Mouse (Mus musculus) neural tube, embryonic 14.5 days (tissue): Measurements from ENCODE around the gene Alkbh1. TPM values are rescaled to one million over a fixed set of nuclear protein-coding genes. Genes with fewer than 3 reads are reported as not detected.

Experiments used
- ATAC-seq: fragments of 200-750 bp; cut with Nextera tagmentation; 2 replicates; pipeline ENCODE4 v1.8.0; 2017; ENCODE audit warnings: low read depth, mild to moderate bottlenecking, moderate TSS enrichment, moderate library complexity
- H3K27ac ChIP-seq: fragments of 300-500 bp; sonication (generic); 2 replicates; pipeline ENCODE4 v1.5.1; 2014; ENCODE audit warnings: low read depth, mild to moderate bottlenecking, control low read depth, low read length, moderate library complexity, mixed read lengths
- H3K27me3 ChIP-seq: fragments of 300-500 bp; sonication (generic); 2 replicates; pipeline ENCODE4 v1.6.1; 2014; ENCODE audit warnings: low read length; ENCODE audit not compliant: control insufficient read depth, insufficient read depth
- H3K36me3 ChIP-seq: fragments of 300-500 bp; sonication (generic); 2 replicates; pipeline ENCODE4 v1.6.1; 2014; ENCODE audit warnings: low read length, mixed read lengths; ENCODE audit not compliant: control insufficient read depth, insufficient read depth
- H3K4me1 ChIP-seq: fragments of 300-500 bp; sonication (generic); 2 replicates; pipeline ENCODE4 v1.6.1; 2014; ENCODE audit warnings: low read length; ENCODE audit not compliant: control insufficient read depth, insufficient read depth
- H3K4me2 ChIP-seq: fragments of 300-500 bp; sonication (generic); 2 replicates; pipeline ENCODE4 v1.6.1; 2014; ENCODE audit warnings: mild to moderate bottlenecking, low read depth, low read length, control low read depth
- H3K4me3 ChIP-seq: fragments of 300-500 bp; sonication (generic); 2 replicates; pipeline ENCODE4 v1.5.1; 2014; ENCODE audit warnings: low read depth, low read length, control low read depth, mixed read lengths
- H3K9ac ChIP-seq: fragments of 300-500 bp; sonication (generic); replicated peaks from 2 replicates; pipeline ENCODE4 v1.6.1; 2014; ENCODE audit warnings: low read depth, mild to moderate bottlenecking, control low read depth, low read length, mixed read lengths
- H3K9me3 ChIP-seq: fragments of 300-500 bp; sonication (generic); 2 replicates; pipeline ENCODE4 v1.6.1; 2016; ENCODE audit warnings: low read length; ENCODE audit not compliant: control insufficient read depth
- WGBS: fragments of 180-500 bp; shearing (Covaris S2); extraction: QIAGEN DNeasy Blood & Tissue Kit; methylation state at CpG from one replicate; pipeline ENCODE4 v1.1.7; 2014; 5-methylcytosine and 5-hydroxymethylcytosine counted together
- polyA plus RNA-seq: library from polyadenylated mRNA; unstranded; fragments of >200 nt; fragmentation: Nextera tagmentation; extraction: Ambion mirVana; gene quantifications from 2 replicates; pipeline ENCODE4 v1.2.1, GENCODE M21; 2014

Gene Alkbh1
- polyA plus RNA-seq, 1 experiment from 2014 or later: 40.4 TPM

GRCm38 (mm10) chr12:87393447-87394145 is 50.2 kb downstream of the Alkbh1 start:
- Histone ChIP-seq H3K27me3 (no peaks in the 10 kb centered on the region), H3K27ac (no peak overlapping the region), H3K4me2 (no peak overlapping the region), H3K9me3 (no peaks in the 10 kb centered on the region), H3K36me3 (no peaks in the 10 kb centered on the region), H3K9ac (no peak overlapping the region), H3K4me3 (no peak overlapping the region), H3K4me1 (no peaks in the 10 kb centered on the region; the same call in 1 of the 2 replicates)
- no peak for ATAC-seq
- 83% methylated on average over 4 of the region's 4 CpGs for WGBS

GRCm38 (mm10) chr12:87391355-87391754 is 52.5 kb downstream of the Alkbh1 start:
- no peak for ATAC-seq
- Histone ChIP-seq H3K36me3 (no peaks in the 10 kb centered on the region), H3K27ac (no peak overlapping the region), H3K9me3 (no peaks in the 10 kb centered on the region), H3K4me1 (peaks cover 12% of the 10 kb centered on the region), H3K4me3 (no peak overlapping the region), H3K9ac (no peak overlapping the region), H3K27me3 (no peaks in the 10 kb centered on the region), H3K4me2 (no peak overlapping the region)

DNA sequence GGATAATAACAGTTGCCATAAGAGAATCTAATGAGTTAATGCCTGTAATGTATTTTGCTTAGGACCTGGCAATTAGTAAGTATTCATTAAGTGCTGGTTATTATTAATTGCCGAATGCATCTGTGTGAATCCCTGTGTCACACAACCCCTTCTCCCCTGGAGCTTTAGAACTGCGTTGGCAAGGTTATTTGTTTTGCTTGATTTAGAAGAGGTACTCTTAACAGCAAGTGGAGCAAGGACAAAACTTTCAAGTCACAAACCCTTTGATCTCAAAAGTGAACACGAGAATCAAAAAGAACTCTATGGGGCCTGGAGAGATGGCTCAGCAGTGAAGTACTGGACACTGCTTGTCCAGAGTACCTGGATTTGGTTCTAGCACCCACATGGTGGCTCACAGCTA is 54.6 kb downstream of the Alkbh1 start:
- Histone ChIP-seq H3K9me3 (no peaks in the 10 kb centered on the region), H3K36me3 (no peaks in the 10 kb centered on the region), H3K27ac (no peak overlapping the region), H3K4me3 (no peak overlapping the region; the same call in 1 of the 2 replicates), H3K4me2 (peak overlapping the region; percentile 46; the same call in 1 of the 2 replicates), H3K4me1 (peaks cover 15% of the 10 kb centered on the region), H3K27me3 (no peaks in the 10 kb centered on the region), H3K9ac (no peak overlapping the region; the same call in 1 of the 2 replicates)
- ATAC-seq: no peak
- 55% methylated on average over 3 of the region's 3 CpGs for WGBS

DNA sequence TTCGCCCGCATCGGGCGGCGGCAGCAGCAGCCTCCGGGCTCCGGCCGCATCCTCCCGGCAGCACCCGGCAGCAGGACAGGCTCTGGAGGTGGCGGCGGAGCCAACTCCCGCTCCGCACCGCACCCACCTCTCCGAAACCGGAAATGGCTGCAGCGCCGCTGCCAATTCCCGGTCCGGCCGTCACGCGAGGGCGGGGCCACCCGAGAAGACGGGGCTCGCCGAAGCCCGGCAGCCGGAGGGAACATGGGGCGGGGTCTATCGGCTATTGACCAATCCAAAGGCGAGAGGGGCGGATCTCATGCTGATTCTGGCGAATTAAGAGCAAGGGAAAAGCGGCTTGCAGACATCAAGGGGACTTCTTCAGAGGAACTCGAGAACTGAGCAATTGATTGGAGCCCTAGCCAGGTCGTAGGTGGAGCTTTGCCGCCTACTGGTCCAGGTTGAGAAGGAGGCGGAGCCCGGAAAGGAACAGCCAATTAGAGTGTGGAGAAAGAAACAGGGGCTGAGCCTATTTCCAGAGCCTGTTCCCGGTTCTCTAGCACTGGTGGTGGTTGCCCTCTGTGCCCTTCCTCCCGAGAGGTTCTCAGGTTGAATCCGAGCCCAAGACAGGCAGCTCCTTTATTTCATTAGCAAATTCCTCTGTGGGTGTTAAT is 55.6 kb downstream of the Alkbh1 start, which contains the start of gene Sptlc2:
Sptlc2 (minus strand) TSS at position 234 of the 653 bp plus-strand sequence.
- 0% methylated on average over 45 of the region's 45 CpGs for WGBS
- peak within 1 kb of the TSS; percentile 94 for H3K4me3 ChIP-seq
- H3K27me3 ChIP-seq: no peaks in the 10 kb centered on the region
- H3K27ac ChIP-seq: peak within 1 kb of the TSS; percentile 82
- H3K36me3 ChIP-seq: no peaks in the 10 kb centered on the region
- H3K9me3 ChIP-seq: no peaks in the 10 kb centered on the region
- H3K4me1 ChIP-seq: peaks cover 15% of the 10 kb centered on the region
- peak within 1 kb of the TSS; percentile 93 for H3K4me2 ChIP-seq
- H3K9ac ChIP-seq: peak within 1 kb of the TSS; percentile 94
- peak; percentile 99 for ATAC-seq

- Histone ChIP-seq H3K27me3 (no peaks in the 10 kb centered on the region), H3K9me3 (no peaks in the 10 kb centered on the region), H3K27ac (peak overlapping the region; percentile 82), H3K4me2 (peak overlapping the region; percentile 93), H3K4me1 (peaks cover 15% of the 10 kb centered on the region), H3K9ac (peak overlapping the region; percentile 94), H3K36me3 (no peaks in the 10 kb centered on the region), H3K4me3 (peak overlapping the region; percentile 94)
- 2% methylated on average over 60 of the region's 65 CpGs for WGBS
- ATAC-seq: peak; percentile 38
Measured at GRCm38 (mm10) chr12:87387171-87388121, 56.4 kb downstream of the Alkbh1 start.

GRCm38 (mm10) chr12:87385051-87385450 is 58.8 kb downstream of the Alkbh1 start:
- Histone ChIP-seq H3K4me2 (no peak overlapping the region), H3K9ac (no peak overlapping the region), H3K4me1 (peaks cover 15% of the 10 kb centered on the region), H3K36me3 (no peaks in the 10 kb centered on the region), H3K4me3 (no peak overlapping the region), H3K27me3 (no peaks in the 10 kb centered on the region), H3K9me3 (no peaks in the 10 kb centered on the region), H3K27ac (no peak overlapping the region)
- no peak for ATAC-seq
- WGBS: 96% methylated on average over 3 of the region's 3 CpGs

DNA sequence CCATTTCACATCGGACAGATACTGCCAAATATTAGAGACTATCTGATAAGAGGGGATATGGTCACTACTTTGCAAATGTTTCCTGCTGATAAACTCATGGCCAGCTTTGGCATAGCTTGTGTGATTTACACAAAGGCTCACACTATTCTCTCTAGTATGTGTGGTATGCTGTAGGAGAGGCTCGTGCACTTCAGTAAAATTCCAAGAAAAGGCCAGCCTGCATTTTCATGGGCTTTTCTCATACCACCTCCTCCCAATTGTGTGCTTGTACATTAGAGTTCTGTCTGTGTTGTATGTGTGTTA is 62.5 kb downstream of the Alkbh1 start:
- Histone ChIP-seq H3K27me3 (no peaks in the 10 kb centered on the region), H3K9me3 (no peaks in the 10 kb centered on the region), H3K4me3 (no peak overlapping the region), H3K36me3 (no peaks in the 10 kb centered on the region), H3K4me1 (peaks cover 3% of the 10 kb centered on the region; the same call in 1 of the 2 replicates), H3K4me2 (no peak overlapping the region), H3K9ac (no peak overlapping the region), H3K27ac (no peak overlapping the region)
- 74% methylated on average over 2 of the region's 2 CpGs for WGBS
- no peak for ATAC-seq

DNA sequence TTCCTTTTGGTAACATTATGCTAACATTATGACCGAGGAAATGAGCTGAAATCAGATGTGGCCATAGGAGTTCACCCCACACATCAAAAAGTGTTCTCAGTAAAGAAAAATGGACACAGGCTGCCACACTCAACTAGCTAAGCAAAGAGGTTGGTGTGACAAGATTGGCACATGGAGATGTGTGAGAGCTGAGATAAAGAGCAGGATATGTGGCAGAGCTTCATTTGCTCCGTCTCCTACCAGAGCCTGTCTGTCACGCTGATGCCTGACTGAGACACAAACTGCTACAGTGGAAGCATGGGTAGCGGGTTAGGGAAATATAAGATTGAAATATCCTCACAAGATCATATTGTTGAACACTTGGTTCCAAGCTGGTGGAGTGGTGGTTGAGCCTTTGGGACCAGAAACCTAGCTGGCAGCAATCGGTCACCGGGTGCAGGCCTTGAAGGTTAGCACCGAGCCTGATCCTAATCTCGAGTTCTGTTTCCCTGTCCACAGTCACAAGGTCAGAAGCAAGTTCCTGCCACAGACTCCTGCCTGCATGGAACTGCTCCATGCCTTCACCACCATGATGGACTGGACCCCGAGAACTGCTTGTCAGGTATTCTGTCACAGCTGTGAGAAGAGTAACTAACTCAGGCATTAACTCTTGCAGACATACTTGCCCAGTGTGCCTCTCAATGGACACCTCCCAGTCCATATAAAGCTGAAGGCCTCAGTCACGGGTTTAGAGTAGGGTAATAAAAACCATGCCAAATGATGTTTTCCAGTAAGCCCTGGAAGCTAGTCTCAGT is 63.0 kb downstream of the Alkbh1 start:
- H3K4me1 ChIP-seq: no peaks in the 10 kb centered on the region
- ATAC-seq: no peak
- H3K9me3 ChIP-seq: no peaks in the 10 kb centered on the region
- H3K27ac ChIP-seq: no peak overlapping the region
- H3K36me3 ChIP-seq: no peaks in the 10 kb centered on the region
- H3K4me2 ChIP-seq: no peak overlapping the region
- 84% methylated on average over 10 of the region's 10 CpGs for WGBS
- no peak overlapping the region for H3K4me3 ChIP-seq
- H3K27me3 ChIP-seq: no peaks in the 10 kb centered on the region
- no peak overlapping the region for H3K9ac ChIP-seq
